24 mouse cellular contexts compared by ENCODE assay signal in genomic region chr13:28750949-28751692, GRCm38 (mm10).
DNase-seq lines count a peak whose midpoint lies in the region; ATAC-seq lines count a peak whose summit lies in the region.
"Had no signal": no experiment of that assay in that cellular context is flagged by ENCODE, and none has a peak within 500 bp of the region (broad histone marks: within the 10 kb centered on the region; RNA-seq: fewer than 3 reads in every experiment).

No protein-coding gene starts in this region.

- no peaks in the 10 kb centered on the region for H3K36me3 ChIP-seq in heart, embryonic 16.5 days (ENCODE audit: control insufficient read depth, insufficient read depth)
- H3K36me3 ChIP-seq: hindbrain, embryonic 13.5 days; kidney, embryonic 15.5 days; liver, embryonic 12.5 days; stomach, embryonic 15.5 days had no signal

- H3K27ac ChIP-seq in heart, embryonic 16.5 days (ENCODE audit: low read length): no peak overlapping the region
- H3K27ac ChIP-seq: hindbrain, embryonic 13.5 days; kidney, embryonic 15.5 days; limb, embryonic 12.5 days; liver, embryonic 12.5 days; macrophage; midbrain, embryonic 10.5 days; stomach, embryonic 15.5 days had no signal

- H3K27me3 ChIP-seq in heart, embryonic 16.5 days (ENCODE audit: control insufficient read depth, insufficient read depth, low read length): no peaks in the 10 kb centered on the region
- H3K27me3 ChIP-seq: hindbrain, embryonic 13.5 days; kidney, embryonic 15.5 days; limb, embryonic 12.5 days; liver, embryonic 12.5 days; stomach, embryonic 15.5 days had no signal

- ATAC-seq in heart, embryonic 16.5 days (replicated peaks; ENCODE audit: extremely low read depth, insufficient read depth, low FRiP score): 0 out of 2 replicates have a peak, but pooled peaks have one; percentile 58
- 0 out of 2 replicates have a peak, but pooled peaks have one; percentile 16 for ATAC-seq in common myeloid progenitor, adult 5-6 weeks (replicated peaks; ENCODE audit: low read depth, poor library complexity, severe bottlenecking)
- ATAC-seq: CD4-positive, CD25-positive, alpha-beta regulatory T cell, adult 4 months; intestine, embryonic 16.5 days; liver, embryonic 12.5 days had no signal

- peaks cover 13% of the 10 kb centered on the region; the same call in 1 of the 2 replicates for H3K4me1 ChIP-seq in heart, embryonic 16.5 days (ENCODE audit: control insufficient read depth, insufficient read depth, low read length)
- H3K4me1 ChIP-seq: liver, embryonic 12.5 days; stomach, embryonic 15.5 days had no signal

- H3K9ac ChIP-seq in heart, embryonic 16.5 days (ENCODE audit: low read length): no peak overlapping the region
- H3K9ac ChIP-seq: hindbrain, embryonic 13.5 days; kidney, embryonic 15.5 days; limb, embryonic 12.5 days; liver, embryonic 12.5 days; stomach, embryonic 15.5 days had no signal

- no peaks in the 10 kb centered on the region for H3K9me3 ChIP-seq in heart, embryonic 16.5 days (replicated peaks; ENCODE audit: control insufficient read depth, low read length)
- H3K9me3 ChIP-seq: hindbrain, embryonic 13.5 days; kidney, embryonic 15.5 days; limb, embryonic 12.5 days; liver, embryonic 12.5 days; midbrain, embryonic 10.5 days; stomach, embryonic 15.5 days had no signal

- no peak for DNase-seq in heart, adult 11 months
- DNase-seq in 416B (ENCODE audit: low read depth): peak; percentile 41
- DNase-seq in lung, postnatal 36 days: peak; percentile 75
- DNase-seq in kidney, adult 9 months: no peak
- DNase-seq in kidney, postnatal 4 days: no peak
- DNase-seq: adrenal gland, postnatal 36 days; cerebellum, adult 2 months; cerebellum, postnatal 36 days; gastrocnemius, postnatal 10 days; heart, adult 18-20 months; heart, postnatal 10 days; right cerebral cortex, postnatal 25 days; thymus, adult 2 months had no signal

- no peak overlapping the region for H3K4me2 ChIP-seq in heart, embryonic 16.5 days (ENCODE audit: low read depth, low read length)
- H3K4me2 ChIP-seq: hindbrain, embryonic 13.5 days; kidney, embryonic 15.5 days; limb, embryonic 12.5 days; liver, embryonic 12.5 days; stomach, embryonic 15.5 days had no signal

- WGBS in heart, embryonic 16.5 days: 70% methylated on average over 11 of the region's 11 CpGs

- H3K4me3 ChIP-seq in heart, embryonic 16.5 days (ENCODE audit: low read length): no peak overlapping the region
- H3K4me3 ChIP-seq: hindbrain, embryonic 13.5 days; kidney, embryonic 15.5 days; limb, embryonic 12.5 days; liver, embryonic 12.5 days; midbrain, embryonic 10.5 days; stomach, embryonic 15.5 days had no signal

Comparison
In these comparisons a context has a peak if more than half of its experiments do, and no peak if none do; other contexts are left out.
1. DNase-seq: peak in 416B (single experiment) and lung, postnatal 36 days (single experiment); none in heart, adult 11 months (single experiment), kidney, adult 9 months (single experiment) and kidney, postnatal 4 days (0 of 2).